Mouse (Mus musculus) granulocyte monocyte progenitor cell, adult 5-6 weeks (primary cell): Measurements from ENCODE around the gene Acads. TPM values are rescaled to one million over a fixed set of nuclear protein-coding genes. Genes with fewer than 3 reads are reported as not detected.
A peak's percentile ranks its signal among the peaks of the same experiment; 100 is the strongest.
"Not testable (repeated sequence)": the region's sequence is repeated elsewhere in the genome, so short reads cannot be mapped to it uniquely, and the experiment has no call there.

ENCODE experiments used
- ATAC-seq: replicated peaks from 2 replicates; pipeline ENCODE4 v1.8.0; 2016; ENCODE audit warnings: mild to moderate bottlenecking, moderate TSS enrichment, inconsistent platforms; ENCODE audit not compliant: poor library complexity, severe bottlenecking
- total RNA-seq, 2 experiments: library from RNA; stranded (forward) in 1 of 2; stranded (reverse) in 1 of 2; fragments of 200-712, 200-1000 nt in 1 of 2; fragments of >200 nt in 1 of 2; fragmentation: Nextera tagmentation in 1 of 2; gene quantifications; 2 replicates each; pipeline ENCODE4 v1.2.3; 2014 to 2017

The Acads gene
- total RNA-seq (2014; fragmentation: Nextera tagmentation) = 32.0 and 59.2 TPM in 2 replicates
- total RNA-seq (2017) = 24.3 and 27.6 TPM in 2 replicates

DNA sequence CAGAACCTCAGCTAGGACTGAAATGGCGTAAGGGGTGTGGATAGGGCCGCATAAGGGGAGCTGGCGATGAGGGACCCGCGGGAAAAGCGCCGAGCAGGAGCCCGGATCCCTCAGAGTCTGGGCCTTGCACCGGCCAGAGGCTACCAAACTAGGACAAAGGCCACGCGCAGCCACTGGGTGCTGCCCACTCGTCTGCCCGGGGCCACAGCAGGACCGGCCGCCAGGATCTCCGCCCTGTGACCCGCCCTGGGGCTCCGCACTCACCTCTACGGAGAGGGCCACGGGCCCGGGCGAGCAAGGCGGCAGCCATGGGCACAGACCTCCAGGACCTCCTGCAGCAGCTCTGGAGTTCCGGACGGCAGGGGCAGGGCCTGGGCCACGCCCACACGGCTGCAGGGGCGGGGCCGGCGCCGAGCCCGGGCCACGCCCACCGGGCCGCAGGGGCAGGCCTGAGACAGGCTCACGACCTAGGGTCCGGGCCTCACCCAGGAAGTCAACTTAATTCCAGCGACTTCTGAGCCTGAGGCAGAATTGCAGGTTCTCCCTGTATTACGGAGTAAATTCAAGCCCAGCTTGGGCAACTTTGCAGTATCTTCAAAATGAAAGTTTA is at the start of gene Acads:
Gene Acads (minus strand): TSS at position 386 of the 610 bp plus-strand sequence.
- peak; percentile 95 for ATAC-seq

DNA sequence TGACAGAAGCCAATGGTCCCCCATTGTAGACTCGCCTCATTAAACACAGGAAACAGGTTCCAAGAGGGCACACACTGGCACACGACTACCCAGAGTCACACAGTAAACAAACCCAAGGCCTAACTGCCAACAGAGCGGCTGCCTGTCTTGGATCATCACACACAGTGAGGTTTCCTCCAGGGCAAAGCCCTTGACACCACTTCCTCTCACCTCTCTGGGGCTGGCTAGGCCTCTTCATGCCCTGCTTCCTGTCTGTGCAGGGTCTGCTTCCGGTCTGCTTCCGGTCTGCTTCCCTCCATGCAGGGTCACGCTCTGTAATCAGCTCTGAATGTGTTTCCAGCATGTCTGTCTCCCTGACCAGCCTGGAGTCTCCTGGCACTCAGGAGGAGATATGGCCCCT is 48.2 kb upstream of the Acads start:
- ATAC-seq = peak; percentile 84

DNA sequence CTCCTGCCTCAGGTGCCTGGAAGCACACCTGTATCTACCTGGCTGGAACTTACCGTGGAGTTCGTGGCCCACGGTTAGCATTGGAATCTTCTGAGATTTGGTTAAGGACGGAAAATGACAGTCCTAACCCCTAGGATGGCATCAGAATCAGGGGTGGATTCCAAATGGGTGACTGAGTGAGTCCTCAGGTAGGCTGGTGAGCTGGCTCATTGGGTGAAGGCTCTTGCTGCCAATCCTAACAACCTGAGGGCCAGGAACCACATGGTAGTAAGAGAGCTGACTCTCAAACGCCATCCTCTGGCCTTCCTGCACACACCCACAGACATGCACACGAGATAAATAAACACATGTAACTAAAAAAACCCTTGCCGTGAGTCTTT is 47.7 kb upstream of the Acads start:
- no peak for ATAC-seq

DNA sequence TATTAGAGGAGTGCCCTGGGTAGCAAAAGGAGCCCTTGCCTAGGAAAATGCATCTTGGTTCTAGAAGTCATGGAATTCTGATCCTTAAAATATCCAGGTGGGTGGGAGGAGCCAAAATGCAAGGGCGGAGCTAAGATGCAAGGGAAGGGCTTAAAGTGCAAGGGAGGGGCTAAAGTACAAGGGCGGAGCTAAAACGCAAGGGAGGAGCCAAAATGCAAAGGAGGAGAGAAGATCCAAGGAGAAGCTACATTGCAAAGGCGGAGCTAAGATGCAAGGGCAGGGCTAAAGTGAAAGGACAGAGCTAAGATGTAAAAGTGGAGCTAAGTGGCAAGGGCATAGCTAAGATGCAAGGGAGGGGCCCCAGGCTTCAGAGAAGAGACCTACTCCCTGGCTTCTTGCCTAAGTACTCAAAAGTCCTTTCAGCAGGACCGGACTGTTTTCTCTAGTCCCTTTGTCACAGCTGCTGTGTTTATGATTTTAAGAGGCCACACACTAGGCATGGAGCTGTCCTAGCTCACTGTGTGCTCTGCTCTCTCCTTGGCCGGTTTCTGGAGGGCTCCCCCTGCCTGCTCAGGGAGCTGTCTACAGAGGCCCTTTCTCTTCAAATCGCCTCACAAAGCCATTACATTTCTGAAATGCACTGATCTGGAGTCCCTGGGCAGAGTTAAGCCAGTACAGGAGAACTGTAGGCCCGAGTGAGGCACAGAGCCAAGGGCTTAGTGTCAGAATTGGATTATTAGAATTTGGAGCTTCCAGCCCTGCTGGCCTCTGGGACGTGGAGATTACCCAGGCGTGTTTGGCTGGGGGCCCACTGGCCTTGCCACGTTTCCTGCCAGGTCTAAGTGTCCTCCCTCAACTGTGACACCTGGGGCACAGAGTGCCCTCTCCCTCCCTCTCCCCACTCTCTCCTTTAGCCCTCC is 47.0 kb upstream of the Acads start:
- ATAC-seq = 0 out of 2 replicates have a peak, but pooled peaks have one; percentile 23

DNA sequence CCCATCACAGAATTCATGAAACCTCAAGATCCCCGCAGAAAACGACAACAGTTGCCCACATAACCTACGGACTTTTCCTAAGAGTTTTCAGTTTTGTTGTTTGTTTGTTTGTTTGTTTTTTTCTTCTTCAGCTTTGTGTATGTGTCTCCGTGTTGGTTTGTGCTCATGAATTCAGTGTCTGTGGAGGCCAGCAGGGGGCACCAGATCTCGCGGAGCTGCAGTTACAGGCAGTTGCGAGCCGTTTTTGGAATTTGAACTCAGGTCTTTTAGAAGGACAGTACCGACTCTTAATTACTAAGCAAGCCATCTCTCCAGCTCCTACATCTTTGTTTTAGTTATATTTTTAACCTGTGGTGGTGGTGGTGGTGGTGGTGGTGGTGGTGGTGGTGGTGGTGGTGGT is 46.2 kb upstream of the Acads start:
- no peak for ATAC-seq

DNA sequence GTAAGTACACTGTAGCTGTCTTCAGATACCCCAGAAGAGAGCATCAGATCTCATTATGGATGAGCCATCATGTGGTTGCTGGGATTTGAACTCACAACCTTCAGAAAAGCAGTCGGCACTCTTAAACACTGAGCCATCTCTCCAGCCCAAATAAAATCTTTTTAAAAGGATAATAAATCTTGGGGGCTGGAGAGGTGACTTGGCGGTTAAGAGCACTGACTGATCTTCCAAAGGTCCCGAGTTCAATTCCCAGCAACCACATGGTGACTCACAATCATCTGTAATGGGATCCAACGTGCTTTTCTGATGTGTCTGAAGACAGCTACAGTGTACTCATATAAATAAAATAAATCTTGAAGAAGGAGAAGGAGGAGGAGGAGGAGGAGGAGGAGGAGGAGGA is 45.3 kb upstream of the Acads start:
- ATAC-seq = not testable (repeated sequence)

DNA sequence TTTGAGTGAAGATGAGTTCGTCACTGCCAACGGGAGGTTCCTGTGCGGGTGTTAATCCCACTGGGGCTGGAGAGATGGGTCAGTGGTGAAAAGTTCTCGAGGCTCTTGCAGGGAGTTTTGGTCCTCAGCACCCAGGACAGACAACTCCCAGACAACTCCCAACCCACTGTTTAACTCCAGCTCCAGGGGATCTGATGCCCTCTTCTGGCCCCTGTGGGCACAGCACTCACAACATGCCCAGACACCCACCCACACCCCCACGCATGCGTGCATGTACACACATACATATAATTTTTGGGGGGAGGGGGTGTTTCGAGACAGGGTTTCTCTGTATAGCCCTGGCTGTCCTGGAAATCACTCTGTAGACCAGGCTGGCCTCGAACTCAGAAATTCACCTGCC is 44.4 kb upstream of the Acads start:
- 0 out of 2 replicates have a peak, but pooled peaks have one; percentile 30 for ATAC-seq

DNA sequence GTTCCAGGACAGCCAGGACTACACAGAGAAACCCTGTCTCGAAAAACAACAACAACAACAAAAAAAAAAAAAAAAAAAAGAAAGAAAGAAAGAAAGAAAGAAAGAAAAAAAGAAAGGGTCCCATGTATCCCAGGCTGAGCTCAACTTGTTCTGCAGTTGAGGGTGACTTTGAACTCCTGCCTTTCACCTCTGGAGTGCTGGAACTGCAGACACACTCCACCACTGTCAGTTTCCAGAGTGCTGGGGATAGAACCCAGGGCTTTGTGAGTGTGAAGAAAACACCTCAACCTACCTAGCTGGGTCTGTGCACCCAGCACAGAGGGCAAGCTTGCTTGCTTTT is 42.8 kb upstream of the Acads start:
- ATAC-seq = not testable (repeated sequence)

DNA sequence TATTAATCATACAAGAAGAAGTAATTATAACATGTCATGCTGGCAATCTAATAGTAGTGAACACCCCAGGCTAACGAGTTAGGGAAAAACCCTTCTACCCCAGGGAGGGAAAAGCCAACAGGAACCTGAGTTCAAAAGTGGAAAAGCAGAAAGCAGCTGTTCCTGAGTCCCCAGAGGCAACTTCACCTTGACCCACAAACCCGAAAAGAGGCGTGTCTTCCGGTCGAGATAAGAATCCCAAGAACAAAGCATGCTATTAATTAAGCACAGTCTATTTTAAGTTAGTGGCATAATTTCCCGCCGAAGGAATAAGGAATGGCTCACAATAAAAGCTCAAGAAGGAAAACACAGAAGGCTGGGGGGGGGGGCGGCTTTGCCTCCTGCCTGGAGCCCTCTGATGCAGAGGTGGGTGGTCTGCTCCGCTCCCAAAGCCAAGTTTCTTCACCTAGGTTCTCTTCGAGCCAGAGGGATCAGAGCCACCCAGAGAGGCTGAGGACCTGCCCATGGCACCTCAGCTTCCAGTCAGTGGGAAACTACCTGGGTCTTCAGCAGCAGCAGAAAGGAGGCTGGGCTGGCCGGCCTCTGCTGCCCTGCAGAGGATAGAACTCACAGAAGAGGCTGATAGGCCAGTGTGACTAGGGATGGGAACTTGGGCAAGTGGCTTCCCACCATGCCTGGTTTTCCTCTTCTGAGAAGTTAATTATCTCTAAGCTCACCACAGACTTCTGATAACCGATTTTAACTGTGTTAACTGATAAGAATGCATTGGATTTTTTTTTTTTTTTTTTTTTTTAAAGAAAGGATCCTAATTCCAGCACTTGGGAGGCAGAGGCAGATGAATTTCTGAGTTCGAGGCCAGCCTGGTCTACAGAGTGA is 42.2 kb upstream of the Acads start:
- ATAC-seq = no peak

DNA sequence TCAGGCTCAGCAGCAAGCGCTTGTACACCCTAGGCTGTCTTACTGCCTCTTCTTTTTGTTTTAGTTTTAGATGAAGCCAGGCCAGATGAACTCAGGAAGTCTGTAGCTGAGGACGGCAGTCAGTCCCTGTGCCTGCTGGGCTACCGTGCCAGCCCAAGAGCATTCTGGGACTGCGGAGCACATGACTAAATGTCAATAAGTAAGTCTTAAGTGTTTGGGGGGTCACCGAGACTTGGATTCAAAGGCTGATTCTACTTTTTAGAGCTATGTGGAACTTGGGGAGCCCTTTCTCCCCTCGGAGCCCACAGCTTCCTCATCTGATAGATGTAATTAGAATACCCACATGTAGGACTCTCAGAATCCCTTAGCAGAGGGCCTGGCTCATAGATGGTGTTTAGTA is 41.5 kb upstream of the Acads start:
- ATAC-seq = no peak

DNA sequence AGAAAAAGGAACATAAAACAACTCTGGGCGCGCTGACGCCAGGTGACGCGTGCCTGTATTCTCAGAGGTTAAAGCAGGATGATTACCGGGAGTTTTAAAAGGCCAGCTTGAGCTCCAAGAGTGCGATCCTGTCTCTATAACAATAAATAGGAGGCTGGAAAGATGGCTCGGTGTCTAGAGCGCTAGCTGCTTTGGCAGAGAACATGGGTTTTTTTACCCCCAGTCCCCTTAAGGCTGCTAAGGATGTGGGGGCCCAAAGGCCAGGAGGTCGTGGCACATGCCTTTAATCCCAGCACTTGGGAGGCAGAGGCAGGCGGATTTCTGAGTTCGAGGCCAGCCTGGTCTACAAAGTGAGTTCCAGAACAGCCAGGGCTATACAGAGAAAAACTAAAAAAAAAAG is 40.0 kb upstream of the Acads start:
- no peak for ATAC-seq

DNA sequence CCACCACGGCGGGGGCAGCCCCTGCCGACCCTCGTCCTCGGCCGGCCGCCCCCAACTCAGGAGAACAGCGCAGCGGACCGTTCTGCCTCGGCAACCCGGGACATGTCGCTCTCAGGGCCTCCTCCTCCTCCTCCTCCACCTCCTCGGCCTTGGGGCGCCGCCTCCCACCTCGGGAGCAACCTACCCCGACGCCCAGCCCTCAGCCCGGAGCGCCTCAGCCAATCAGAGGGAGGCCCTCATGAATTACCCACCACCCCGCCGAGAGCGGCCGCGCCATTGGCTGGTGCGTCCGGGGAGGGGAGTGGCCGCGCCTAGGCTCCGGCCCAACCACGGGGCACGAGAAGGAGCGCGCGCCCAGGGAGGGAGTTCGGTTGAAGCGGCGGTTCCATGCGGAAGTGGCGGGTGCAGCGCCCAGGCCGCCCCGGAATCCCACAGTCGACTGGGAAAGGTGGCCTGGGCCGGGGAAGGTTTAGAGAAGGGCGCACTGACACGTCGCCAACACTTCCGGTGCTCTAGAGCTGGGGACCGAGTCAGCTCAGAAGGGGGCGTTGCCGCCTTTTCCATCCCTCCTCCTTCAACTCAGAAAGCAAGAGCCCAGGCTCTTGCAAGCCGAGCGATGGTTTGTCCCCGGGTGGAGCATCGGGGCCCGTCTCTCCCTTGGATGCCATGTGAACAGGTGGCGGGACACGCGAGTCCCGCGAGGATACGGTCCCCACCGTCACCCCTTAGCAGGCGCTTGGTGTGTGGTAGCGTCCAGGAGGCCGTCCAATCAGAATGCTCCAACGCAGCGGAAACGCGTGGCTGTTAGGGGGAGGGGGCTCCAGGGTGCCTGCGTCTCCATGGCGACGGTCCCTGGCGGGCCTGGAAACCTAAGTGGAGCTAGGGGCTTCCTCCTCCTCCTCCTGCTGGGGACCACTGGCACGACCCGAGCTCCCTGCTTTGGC is 39.2 kb upstream of the Acads start, which contains the start of gene Mlec:
Gene Mlec (minus strand): TSS at position 140 of the 944 bp plus-strand sequence.
- peak; percentile 79 for ATAC-seq

DNA sequence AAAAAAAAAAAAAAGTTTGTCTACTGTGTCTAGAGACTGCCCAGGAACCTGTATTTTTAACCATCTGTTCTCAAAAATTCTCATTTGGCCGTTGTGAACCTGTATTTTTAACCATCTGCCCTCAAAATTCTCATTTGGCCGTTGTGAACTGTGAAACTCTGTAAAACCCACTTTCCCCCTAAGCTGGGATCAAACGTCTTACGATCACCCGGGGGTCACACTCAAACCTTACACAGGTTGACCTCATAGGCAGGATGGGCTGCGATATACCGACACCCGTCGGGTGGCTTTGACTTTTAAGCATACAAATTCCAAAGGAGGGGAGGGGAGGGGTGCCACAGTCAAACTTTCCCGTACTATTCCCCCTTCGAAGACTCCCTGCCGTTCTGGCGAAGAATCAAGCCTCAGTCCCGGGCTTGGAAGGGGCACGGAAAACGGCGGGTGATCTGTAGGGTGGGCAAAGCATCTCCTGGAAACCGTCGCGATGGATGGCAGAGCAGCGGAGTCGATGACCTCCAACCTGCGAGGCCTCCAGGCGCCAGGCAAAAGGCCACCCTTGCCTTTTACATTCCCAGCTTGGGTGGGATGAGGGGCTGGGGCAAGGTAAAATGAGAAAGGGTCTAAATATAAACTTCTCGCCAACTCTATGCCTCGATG is 37.9 kb upstream of the Acads start:
- ATAC-seq = no peak

DNA sequence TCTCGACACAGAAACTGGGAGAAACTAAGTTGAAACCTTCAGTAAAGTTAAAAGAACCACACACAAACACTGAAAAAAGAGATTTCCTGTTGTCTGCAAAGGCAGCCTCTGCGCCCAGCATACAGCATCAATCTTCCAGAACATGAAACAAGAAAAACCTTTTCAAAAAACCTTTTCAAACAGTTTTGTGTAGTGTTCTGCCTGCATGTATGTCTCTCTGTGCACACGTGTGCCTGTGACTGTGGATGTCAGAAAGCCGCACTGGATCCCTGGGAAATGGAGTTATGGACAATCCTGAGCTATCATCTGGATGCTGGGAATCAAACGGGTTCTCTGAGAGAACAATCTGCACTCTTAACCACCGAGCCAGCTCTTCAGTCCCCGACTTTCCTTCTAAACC is 37.3 kb upstream of the Acads start:
- no peak for ATAC-seq

DNA sequence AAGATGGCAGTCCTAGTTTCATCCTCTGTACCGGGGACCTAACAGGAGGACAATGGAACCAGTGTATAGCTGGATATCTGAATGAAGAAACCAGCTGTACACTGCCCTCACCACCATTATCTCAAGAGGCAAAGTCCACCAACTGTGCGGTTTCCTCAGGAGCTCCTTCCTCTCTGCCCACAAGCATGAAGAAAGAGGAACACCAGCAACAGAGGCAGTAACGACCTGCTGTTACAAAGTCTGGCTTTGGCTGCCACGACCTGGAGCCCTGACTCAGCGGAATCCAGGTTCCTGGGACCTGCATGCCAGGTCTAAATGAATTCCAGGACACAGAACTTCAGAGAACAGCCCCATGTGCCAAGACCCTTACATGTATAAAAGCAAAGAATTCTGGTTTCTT is 36.7 kb upstream of the Acads start:
- peak; percentile 57 for ATAC-seq

DNA sequence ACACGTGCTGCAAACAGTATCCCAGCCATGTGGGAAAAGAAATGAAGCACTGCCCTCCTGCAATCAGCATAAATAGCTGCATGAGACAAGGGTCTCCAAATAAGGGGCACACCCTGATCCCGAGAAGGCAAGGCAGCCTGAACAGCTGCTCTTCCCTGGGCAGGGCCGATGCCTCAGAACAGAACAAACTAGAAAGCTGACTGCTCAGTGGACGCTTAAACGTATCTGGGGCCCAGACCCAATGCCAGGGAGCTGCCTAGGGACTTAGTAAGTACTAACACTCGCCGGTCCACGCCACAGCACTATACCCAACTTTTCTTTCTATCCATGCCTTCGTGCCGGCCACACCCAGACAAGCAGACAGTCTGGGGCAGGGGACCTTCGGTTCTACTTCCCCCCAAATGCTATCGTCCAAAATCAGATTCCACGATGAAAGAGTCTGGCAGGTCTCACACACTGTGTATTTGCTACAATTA is 36.0 kb upstream of the Acads start:
- ATAC-seq = no peak

DNA sequence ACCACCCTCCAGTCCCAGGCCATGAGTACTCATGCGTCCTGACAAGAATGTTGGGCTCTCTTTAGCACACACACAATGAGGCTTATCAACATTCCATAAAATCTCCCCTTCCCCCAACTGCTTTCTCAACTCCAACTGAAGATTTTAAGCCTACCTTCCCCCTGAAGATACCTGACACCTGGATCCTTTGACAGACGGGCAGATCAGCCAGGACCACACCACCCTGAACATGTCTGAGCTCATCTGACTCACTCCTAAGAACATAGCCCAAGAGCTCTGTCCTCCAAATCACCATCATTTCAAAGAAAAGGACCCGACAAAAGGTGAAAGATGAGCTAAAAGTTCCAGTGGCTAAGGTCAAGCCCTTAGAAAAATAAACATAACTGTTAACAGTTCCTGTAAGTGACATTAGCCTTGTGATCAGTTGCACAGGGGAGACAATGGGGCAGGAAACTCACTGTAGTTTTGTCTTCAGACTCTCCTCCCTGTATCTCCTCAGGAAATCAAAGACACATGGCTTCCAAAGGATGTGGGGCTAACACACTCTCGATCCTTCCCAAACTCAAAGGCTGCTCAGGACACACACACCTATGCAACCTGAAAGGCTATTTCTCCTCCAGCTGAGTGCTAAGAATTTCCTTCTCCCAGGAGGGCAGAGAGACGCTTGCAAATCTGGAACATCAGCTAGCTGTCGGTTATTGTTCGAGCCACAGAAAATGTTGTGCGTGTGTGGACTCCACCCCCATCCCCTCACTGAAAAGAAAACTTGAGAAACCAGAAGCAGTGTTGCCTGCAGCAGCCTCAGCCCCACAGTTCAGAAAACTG is 33.2 kb upstream of the Acads start:
- ATAC-seq = no peak

DNA sequence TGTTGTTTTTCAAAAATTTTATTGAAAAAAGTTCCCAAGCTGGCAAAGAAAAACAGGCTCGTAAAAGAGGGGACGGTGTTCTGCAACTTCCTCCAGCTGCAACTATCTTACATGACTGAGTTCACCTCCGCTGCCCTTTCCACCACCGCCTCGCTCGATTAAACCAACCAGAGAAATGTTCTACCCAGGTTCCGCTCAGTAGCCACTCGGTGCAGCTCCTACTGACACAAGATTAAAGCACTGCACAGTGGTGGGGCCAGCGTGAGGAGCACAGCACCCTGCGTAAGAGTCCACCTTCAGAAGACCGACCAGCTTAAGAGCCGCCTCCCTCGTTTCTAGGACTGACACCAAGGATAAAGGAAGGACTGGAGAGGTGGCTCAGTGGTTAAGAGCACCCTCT is 32.3 kb upstream of the Acads start:
- ATAC-seq = no peak
